In genomic region chr1:86186762-86187161, GRCm38 (mm10) we compare ENCODE assay signal across 29 mouse cellular contexts. TPM values are rescaled to one million over a fixed set of nuclear protein-coding genes. Genes with fewer than 3 reads are reported as not detected.
A peak's percentile ranks its signal among the peaks of the same experiment; 100 is the strongest.
DNase-seq lines count a peak whose midpoint lies in the region; ATAC-seq and TF ChIP-seq lines count a peak whose summit lies in the region.
"Had no signal": no experiment of that assay in that cellular context is flagged by ENCODE, and none has a peak within 500 bp of the region (broad histone marks: within the 10 kb centered on the region; RNA-seq: fewer than 3 reads in every experiment).

No protein-coding gene starts in this region.

- peaks cover 16% of the 10 kb centered on the region for H3K4me1 ChIP-seq in liver, embryonic 15.5 days (replicated peaks)
- H3K4me1 ChIP-seq in bone marrow, adult 2 months (ENCODE audit: control insufficient read depth, insufficient read depth, low read length), result peaks cover 12% of the 10 kb centered on the region
- H3K4me1 ChIP-seq in hindbrain, postnatal 0 days (ENCODE audit: insufficient read depth, low read length), result no peaks in the 10 kb centered on the region
- H3K4me1 ChIP-seq: forebrain, embryonic 13.5 days; hindbrain, embryonic 13.5 days; limb, embryonic 13.5 days; midbrain, embryonic 13.5 days; stomach, embryonic 15.5 days had no signal

- DNase-seq in liver, result no peak
- DNase-seq in hindbrain, postnatal 0 days (ENCODE audit: low spot score), result no peak
- DNase-seq in gastrocnemius, adult 18-20 months (ENCODE audit: low spot score), result no peak
- no peak for DNase-seq in urinary bladder, postnatal 10 days (ENCODE audit: low spot score)
- DNase-seq: adrenal gland, postnatal 10 days; cerebellum, adult 18-20 months; cerebellum, postnatal 25 days; gastrocnemius, postnatal 14 days; heart, adult 11 months; heart, postnatal 36 days; kidney, adult 11 months; kidney, postnatal 14 days; liver, embryonic 13.5 days; lung, embryonic 14.5 days; lung, postnatal 14 days; right cerebral cortex, postnatal 25 days; thymus, postnatal 14 days had no signal

- H3K9me3 ChIP-seq in liver, embryonic 15.5 days (replicated peaks), result no peaks in the 10 kb centered on the region
- no peaks in the 10 kb centered on the region for H3K9me3 ChIP-seq in hindbrain, postnatal 0 days (ENCODE audit: low read length)
- H3K9me3 ChIP-seq: forebrain, embryonic 13.5 days; heart, embryonic 10.5 days; hindbrain, embryonic 13.5 days; limb, embryonic 13.5 days; liver, embryonic 13.5 days; midbrain, embryonic 13.5 days; stomach, embryonic 15.5 days had no signal

- no peak overlapping the region for H3K4me3 ChIP-seq in liver, embryonic 15.5 days (replicated peaks)
- no peak overlapping the region for H3K4me3 ChIP-seq in bone marrow, adult 2 months (replicated peaks; ENCODE audit: control insufficient read depth, low read depth, low read length)
- H3K4me3 ChIP-seq in hindbrain, postnatal 0 days (ENCODE audit: low read length), result no peak overlapping the region
- H3K4me3 ChIP-seq: forebrain, embryonic 13.5 days; heart, embryonic 10.5 days; hindbrain, embryonic 13.5 days; limb, embryonic 13.5 days; liver, embryonic 13.5 days; midbrain, embryonic 13.5 days; stomach, embryonic 15.5 days had no signal

- ATAC-seq in liver, embryonic 15.5 days (ENCODE audit: insufficient read depth), result no peak
- peak; percentile 80 for ATAC-seq in megakaryocyte, adult 5-6 weeks (ENCODE audit: poor library complexity, severe bottlenecking)
- ATAC-seq in hindbrain, postnatal 0 days, result no peak
- no peak for ATAC-seq in megakaryocyte-erythroid progenitor cell, adult 5-6 weeks (replicated peaks; ENCODE audit: low FRiP score, low TSS enrichment, poor library complexity, severe bottlenecking)
- ATAC-seq: forebrain, embryonic 13.5 days; midbrain, embryonic 13.5 days had no signal

- H3K4me2 ChIP-seq in liver, embryonic 15.5 days, result no peak overlapping the region
- H3K4me2 ChIP-seq in hindbrain, postnatal 0 days (ENCODE audit: low read depth, low read length), result no peak overlapping the region
- H3K4me2 ChIP-seq: forebrain, embryonic 13.5 days; hindbrain, embryonic 13.5 days; limb, embryonic 13.5 days; liver, embryonic 13.5 days; lung, embryonic 14.5 days; midbrain, embryonic 13.5 days; stomach, embryonic 15.5 days had no signal

- no peak for TF ChIP-seq CTCF in bone marrow, adult 2 months (IDR thresholded peaks at IDR 0.05; ENCODE audit: control insufficient read depth, insufficient read depth, low read length)
- TF ChIP-seq CTCF in hindbrain, postnatal 0 days (IDR thresholded peaks at IDR 0.05; ENCODE audit: low read depth), result no peak

- no peak for TF ChIP-seq POLR2A in bone marrow, adult 2 months (IDR thresholded peaks at IDR 0.05; ENCODE audit: borderline replicate concordance, control insufficient read depth, low read depth, low read length)

- H3K27ac ChIP-seq in liver, embryonic 15.5 days (replicated peaks), result 0 out of 2 replicates have a peak overlapping the region, but pooled peaks have one; percentile 29
- peak overlapping the region; percentile 10; the same call in 1 of the 2 replicates for H3K27ac ChIP-seq in bone marrow, adult 2 months (ENCODE audit: control insufficient read depth, insufficient read depth, low read depth, low read length, poor library complexity)
- H3K27ac ChIP-seq in hindbrain, postnatal 0 days, result no peak overlapping the region
- H3K27ac ChIP-seq: forebrain, embryonic 13.5 days; heart, embryonic 10.5 days; hindbrain, embryonic 13.5 days; limb, embryonic 13.5 days; liver, embryonic 13.5 days; midbrain, embryonic 13.5 days; stomach, embryonic 15.5 days had no signal

- 40% methylated on average over 7 of the region's 7 CpGs for WGBS in liver, embryonic 15.5 days (ENCODE audit: insufficient replicate concordance)
- WGBS in bone marrow, adult 2 months, result 8% methylated on average over 7 of the region's 7 CpGs
- WGBS in hindbrain, postnatal 0 days, result 88% methylated on average over 7 of the region's 7 CpGs

- no peaks in the 10 kb centered on the region for H3K27me3 ChIP-seq in liver, embryonic 15.5 days
- no peaks in the 10 kb centered on the region for H3K27me3 ChIP-seq in hindbrain, postnatal 0 days (ENCODE audit: insufficient read depth, low read length)
- H3K27me3 ChIP-seq: forebrain, embryonic 13.5 days; hindbrain, embryonic 13.5 days; limb, embryonic 13.5 days; liver, embryonic 13.5 days; midbrain, embryonic 13.5 days; stomach, embryonic 15.5 days had no signal

- no peak overlapping the region for H3K9ac ChIP-seq in liver, embryonic 15.5 days
- H3K9ac ChIP-seq in hindbrain, postnatal 0 days (replicated peaks; ENCODE audit: low read length), result no peak overlapping the region
- H3K9ac ChIP-seq: forebrain, embryonic 13.5 days; hindbrain, embryonic 13.5 days; limb, embryonic 13.5 days; liver, embryonic 13.5 days; lung, embryonic 14.5 days; midbrain, embryonic 13.5 days; stomach, embryonic 15.5 days had no signal

- H3K36me3 ChIP-seq in liver, embryonic 15.5 days (replicated peaks), result no peaks in the 10 kb centered on the region; the same call in 1 of the 2 replicates
- peaks cover 10% of the 10 kb centered on the region; the same call in 1 of the 2 replicates for H3K36me3 ChIP-seq in hindbrain, postnatal 0 days (ENCODE audit: insufficient read depth, low read length)
- H3K36me3 ChIP-seq: stomach, embryonic 15.5 days had no signal

RNA-seq across cellular contexts. Expression of gene Armc9, which starts 32.2 kb away (rescaled TPM):
- polyA plus RNA-seq in liver, embryonic 15.5 days (2015; fragmentation: Nextera tagmentation; extraction: Ambion mirVana), result 8.9 and 9.3 TPM in 2 replicates
- 8.5 and 9.6 TPM in 2 replicates for polyA plus RNA-seq in bone marrow, adult 2 months (2011; ENCODE audit: insufficient read depth, insufficient read length, low replicate concordance, missing spikeins)
- 2.1 and 2.8 TPM in 2 replicates for total RNA-seq in megakaryocyte, adult 5-6 weeks (2015)
- total RNA-seq in megakaryocyte, adult 5-6 weeks (2017), result 2.1 and 4.5 TPM in 2 replicates
- 13.6 and 21.0 TPM in 2 replicates for total RNA-seq in hindbrain, postnatal 0 days (2014; rRNA removed)
- 34.9 and 38.1 TPM in 2 replicates for polyA plus RNA-seq in hindbrain, postnatal 0 days (2015; fragmentation: Nextera tagmentation; extraction: Ambion mirVana)
- total RNA-seq in megakaryocyte-erythroid progenitor cell, adult 5-6 weeks (2014; fragmentation: Nextera tagmentation), result 25.4 and 25.8 TPM in 2 replicates
- 8.8 and 17.1 TPM in 2 replicates for total RNA-seq in megakaryocyte-erythroid progenitor cell, adult 5-6 weeks (2017)
- 1 to 10 TPM; 2.4 to 2.7 TPM for total RNA-seq in gastrocnemius, adult 18-20 months (2021)

RNA-seq across cellular contexts. Expression of gene Gm21972, which starts 53.3 kb away (rescaled TPM):
- not detected in 2 replicates for polyA plus RNA-seq in liver, embryonic 15.5 days (2015; fragmentation: Nextera tagmentation; extraction: Ambion mirVana)
- polyA plus RNA-seq in bone marrow, adult 2 months (2011; ENCODE audit: insufficient read depth, insufficient read length, low replicate concordance, missing spikeins), result 6.9 and 9.7 TPM in 2 replicates
- total RNA-seq in megakaryocyte, adult 5-6 weeks (2015), result 1.2 TPM in 1 of 2 replicates, not detected in the other
- 0.84 and 4.3 TPM in 2 replicates for total RNA-seq in megakaryocyte, adult 5-6 weeks (2017)
- total RNA-seq in hindbrain, postnatal 0 days (2014; rRNA removed), result 4.0 and 5.2 TPM in 2 replicates
- 0.29 TPM in 1 of 2 replicates, not detected in the other for polyA plus RNA-seq in hindbrain, postnatal 0 days (2015; fragmentation: Nextera tagmentation; extraction: Ambion mirVana)
- total RNA-seq in megakaryocyte-erythroid progenitor cell, adult 5-6 weeks (2014; fragmentation: Nextera tagmentation), result 0.46 and 4.8 TPM in 2 replicates
- 12.3 and 36.2 TPM in 2 replicates for total RNA-seq in megakaryocyte-erythroid progenitor cell, adult 5-6 weeks (2017)
- under 1 TPM in 1 of 2 experiments, not detected in 1; 0.39 TPM for total RNA-seq in gastrocnemius, adult 18-20 months (2021)
- total RNA-seq: neutrophil, adult 5-6 weeks had no signal
- polyA plus RNA-seq: heart, embryonic 16.5 days; lung, embryonic 14.5 days; stomach, embryonic 15.5 days had no signal
